Mouse (Mus musculus): ENCODE results near the gene Cdc37.

- no peak for TF ChIP-seq CTCF (IDR thresholded peaks at IDR 0.05; ENCODE audit: low read depth, low read length)
- no peak for TF ChIP-seq POLR2A (IDR thresholded peaks at IDR 0.05; ENCODE audit: borderline replicate concordance, low read depth, low read length)
Observed at GRCm38 (mm10) chr9:21164072-21164471, 14.3 kb upstream of the Cdc37 start.

Data from bone marrow macrophage, adult 2 months (primary cell).